Mouse (Mus musculus) heart, postnatal 14 days (tissue): ENCODE data around the gene Map3k10. TPM values are rescaled to one million over a fixed set of nuclear protein-coding genes. Genes with fewer than 3 reads are reported as not detected.

Source experiments
- DNase-seq, 2 experiments: peaks; one replicate each; pipeline ENCODE4 v3.0.0; 2021 to 2022
- intact Hi-C: fragments of 180-260 bp; cut with DNase I; formaldehyde crosslinking; loops from one replicate; pipeline ENCODE4 v1.15.1; 2025
- long read RNA-seq, 2 experiments: library from polyadenylated mRNA; stranded (forward); transcript quantifications; one replicate each; pipeline ENCODE4 v2.0.0; 2021
- total RNA-seq, 2 experiments: library from RNA; stranded (reverse); gene quantifications; 2 replicates each; pipeline ENCODE4 v1.2.3; 2021

Gene Map3k10
- 10 to 100 TPM; 17.0 to 22.4 TPM for total RNA-seq
- long read RNA-seq, experiment 1, partial matches to known transcripts: 2 of 11 reads
- long read RNA-seq, experiment 1, other reads (novel, unspliced or antisense): 8 of 11 reads
- long read RNA-seq, experiment 2, partial matches to known transcripts: 3 of 8 reads
- long read RNA-seq, experiment 2, other reads (novel, unspliced or antisense): 2 of 8 reads

GRCm38 (mm10) chr7:27674522-27675221 lies at the start of gene Map3k10:
TSS of gene Map3k10 (minus strand) at chr7:27674598.
- DNase-seq: peak; percentile 93 to 95
- intact Hi-C loops: no loop called here

GRCm38 (mm10) chr7:27721951-27722350 lies 47.6 kb upstream of the Map3k10 start:
- intact Hi-C loops: no loop called here
- DNase-seq: no peak

- no peak for DNase-seq
- intact Hi-C loops: no loop called here
Observed at GRCm38 (mm10) chr7:27710402-27710801, 36.0 kb upstream of the Map3k10 start.

- no peak for DNase-seq
- intact Hi-C loops: no loop called here
Observed at GRCm38 (mm10) chr7:27696711-27697110, 22.3 kb upstream of the Map3k10 start.

GRCm38 (mm10) chr7:27691076-27691475 lies 16.7 kb upstream of the Map3k10 start:
- intact Hi-C loops: loop anchor here (2.0 to 5.0 kb wide), 2 partner anchors 38 to 111 kb away; no protein-coding TSS in a partner anchor
- peak in 1 of 2 experiments; percentile 40 for DNase-seq

GRCm38 (mm10) chr7:27688815-27689612 lies 14.6 kb upstream of the Map3k10 start, which contains the start of gene Zfp607b:
TSS of gene Zfp607b (plus strand) at chr7:27689340.
- peak; percentile 83 to 86 for DNase-seq
- intact Hi-C loops: loop anchor here (5.0 kb wide), 3 partner anchors 97 to 352 kb away; partner anchors contain the start of genes Akt2 and Ltbp4

- intact Hi-C loops: loop anchor here (5.0 kb wide), 3 partner anchors 96 to 351 kb away; partner anchors contain the start of genes Akt2 and Ltbp4
- no peak for DNase-seq
Observed at GRCm38 (mm10) chr7:27688246-27688788, 13.9 kb upstream of the Map3k10 start.

GRCm38 (mm10) chr7:27687836-27688235 lies 13.4 kb upstream of the Map3k10 start:
- DNase-seq: no peak
- intact Hi-C loops: loop anchor here (5.0 kb wide), 3 partner anchors 96 to 351 kb away; partner anchors contain the start of genes Akt2 and Ltbp4

GRCm38 (mm10) chr7:27687043-27687442 lies 12.6 kb upstream of the Map3k10 start:
- intact Hi-C loops: loop anchor here (5.0 kb wide), 3 partner anchors 95 to 350 kb away; partner anchors contain the start of genes Akt2 and Ltbp4

GRCm38 (mm10) chr7:27685681-27686080 lies 11.3 kb upstream of the Map3k10 start:
- intact Hi-C loops: loop anchor here (1.0 to 5.0 kb wide), 5 partner anchors 9 to 348 kb away; partner anchors contain the start of genes Akt2 and Ltbp4
- DNase-seq: no peak

More at GRCm38 (mm10) chr7:27687043-27687442, 12.6 kb upstream of the Map3k10 start:
- no peak for DNase-seq

GRCm38 (mm10) chr7:27685220-27685619 lies 10.8 kb upstream of the Map3k10 start:
- intact Hi-C loops: loop anchor here (1.0 to 5.0 kb wide), 5 partner anchors 9 to 348 kb away; partner anchors contain the start of genes Akt2 and Ltbp4
- DNase-seq: no peak

- DNase-seq: no peak
- intact Hi-C loops: no loop called here
Observed at GRCm38 (mm10) chr7:27683218-27683617, 8.8 kb upstream of the Map3k10 start.

GRCm38 (mm10) chr7:27675222-27675612 lies 819 bp upstream of the Map3k10 start:
- intact Hi-C loops: no loop called here
- no peak for DNase-seq

GRCm38 (mm10) chr7:27674195-27674521 lies 240 bp downstream of the Map3k10 start:
- intact Hi-C loops: no loop called here
- DNase-seq: no peak

GRCm38 (mm10) chr7:27673575-27674131 lies 745 bp downstream of the Map3k10 start:
- peak; percentile 33 to 34 for DNase-seq

GRCm38 (mm10) chr7:27673064-27673574 lies 1.3 kb downstream of the Map3k10 start:
- intact Hi-C loops: no loop called here
- DNase-seq: no peak

More at GRCm38 (mm10) chr7:27673575-27674131, 745 bp downstream of the Map3k10 start:
- intact Hi-C loops: no loop called here

- intact Hi-C loops: no loop called here
- no peak for DNase-seq
Observed at GRCm38 (mm10) chr7:27662038-27662437, 12.4 kb downstream of the Map3k10 start.

GRCm38 (mm10) chr7:27658712-27659663 lies 15.4 kb downstream of the Map3k10 start:
- intact Hi-C loops: no loop called here
- no peak for DNase-seq
